Mouse (Mus musculus) left cerebral cortex, adult 9 months (tissue): ENCODE data around the gene Dctn3.
"Not testable (repeated sequence)": the region's sequence is repeated elsewhere in the genome, so short reads cannot be mapped to it uniquely, and the experiment has no call there.

Experiments used
- DNase-seq, 2 experiments: peaks; one replicate each; pipeline ENCODE4 v3.0.0; 2022; ENCODE audit warnings: low spot score in 2 of 2

The Dctn3 gene

GRCm38 (mm10) chr4:41698421-41699016 lies 24.5 kb downstream of the Dctn3 start:
- DNase-seq, result not testable (repeated sequence)

- DNase-seq, result peak in 1 of 2 experiments; percentile 86
Observed at GRCm38 (mm10) chr4:41696930-41697841, 25.8 kb downstream of the Dctn3 start, which contains the start of gene Cntfr. TSS of gene Cntfr (minus strand) at chr4:41697089.

GRCm38 (mm10) chr4:41696452-41696851 lies 26.5 kb downstream of the Dctn3 start:
- DNase-seq, result not testable (repeated sequence)

- DNase-seq, result not testable (repeated sequence)
Observed at GRCm38 (mm10) chr4:41695800-41696199, 27.2 kb downstream of the Dctn3 start.

GRCm38 (mm10) chr4:41693511-41693910 lies 29.5 kb downstream of the Dctn3 start:
- not testable (repeated sequence) for DNase-seq

GRCm38 (mm10) chr4:41690014-41690413 lies 33.0 kb downstream of the Dctn3 start:
- DNase-seq, result not testable (repeated sequence)

- DNase-seq, result not testable (repeated sequence)
Observed at GRCm38 (mm10) chr4:41688562-41688961, 34.4 kb downstream of the Dctn3 start.

- not testable (repeated sequence) for DNase-seq
Observed at GRCm38 (mm10) chr4:41685882-41686492, 37.0 kb downstream of the Dctn3 start.

- not testable (repeated sequence) for DNase-seq
Observed at GRCm38 (mm10) chr4:41684931-41685453, 38.0 kb downstream of the Dctn3 start.

GRCm38 (mm10) chr4:41684131-41684930 lies 38.6 kb downstream of the Dctn3 start:
- DNase-seq, result not testable (repeated sequence)

- not testable (repeated sequence) for DNase-seq
Observed at GRCm38 (mm10) chr4:41683303-41683702, 39.7 kb downstream of the Dctn3 start.

GRCm38 (mm10) chr4:41682789-41683188 lies 40.2 kb downstream of the Dctn3 start:
- DNase-seq, result no peak

- DNase-seq, result no peak
Observed at GRCm38 (mm10) chr4:41681947-41682346, 41.0 kb downstream of the Dctn3 start.

GRCm38 (mm10) chr4:41681176-41681575 lies 41.8 kb downstream of the Dctn3 start:
- peak in 1 of 2 experiments; percentile 69 for DNase-seq

GRCm38 (mm10) chr4:41679291-41679690 lies 43.7 kb downstream of the Dctn3 start:
- DNase-seq, result no peak

GRCm38 (mm10) chr4:41678863-41679262 lies 44.1 kb downstream of the Dctn3 start:
- DNase-seq, result no peak

GRCm38 (mm10) chr4:41677006-41677629 lies 45.9 kb downstream of the Dctn3 start:
- DNase-seq, result no peak

- DNase-seq, result no peak
Observed at GRCm38 (mm10) chr4:41676248-41677005, 46.5 kb downstream of the Dctn3 start.

GRCm38 (mm10) chr4:41673186-41673585 lies 49.8 kb downstream of the Dctn3 start:
- DNase-seq, result no peak

GRCm38 (mm10) chr4:41672522-41672963 lies 50.4 kb downstream of the Dctn3 start:
- no peak for DNase-seq
